Mouse (Mus musculus): ENCODE results near the gene Spocd1. TPM values are rescaled to one million over a fixed set of nuclear protein-coding genes. Genes with fewer than 3 reads are reported as not detected.

The Spocd1 gene
- polyA plus RNA-seq (2014; fragmentation: Nextera tagmentation; extraction: Ambion mirVana) = not detected in 2 replicates

GRCm38 (mm10) chr4:129928949-129929348 is at the start of gene Spocd1:
Spocd1 (plus strand) TSS chr4:129929249.
- Histone ChIP-seq H3K27me3 (ENCODE audit: control insufficient read depth, insufficient read depth, low read length) (no peaks in the 10 kb centered on the region), H3K4me3 (ENCODE audit: low read depth, low read length) (no peak within 1 kb of the TSS), H3K9me3 (ENCODE audit: control insufficient read depth, low read length) (no peaks in the 10 kb centered on the region), H3K4me1 (ENCODE audit: control insufficient read depth, insufficient read depth, low read length) (no peaks in the 10 kb centered on the region), H3K27ac (ENCODE audit: low read depth, low read length) (no peak within 1 kb of the TSS), H3K4me2 (ENCODE audit: low read depth) (peak within 1 kb of the TSS; percentile 24), H3K9ac (ENCODE audit: low read length) (no peak within 1 kb of the TSS), H3K36me3 (ENCODE audit: control insufficient read depth, insufficient read depth, low read length) (no peaks in the 10 kb centered on the region)
- WGBS = 56% methylated on average over 4 of the region's 4 CpGs
- ATAC-seq (ENCODE audit: insufficient read depth, low FRiP score, low TSS enrichment) (no peak), DNase-seq (ENCODE audit: low spot score) (no peak)

GRCm38 (mm10) chr4:129880615-129881014 is 48.4 kb upstream of the Spocd1 start:
- DNase-seq (ENCODE audit: low spot score) = no peak
- WGBS = 93% methylated on average over 7 of the region's 7 CpGs
- H3K4me1 ChIP-seq (ENCODE audit: control insufficient read depth, insufficient read depth, low read length) = 0 out of 2 replicates have a peak, but pooled peaks cover 4% of the 10 kb centered on the region

GRCm38 (mm10) chr4:129881661-129882060 is 47.4 kb upstream of the Spocd1 start:
- Histone ChIP-seq H3K4me2 (ENCODE audit: low read depth) (no peak overlapping the region), H3K4me3 (ENCODE audit: low read depth, low read length) (no peak overlapping the region), H3K4me1 (ENCODE audit: control insufficient read depth, insufficient read depth, low read length) (0 out of 2 replicates have a peak, but pooled peaks cover 4% of the 10 kb centered on the region), H3K27me3 (ENCODE audit: control insufficient read depth, insufficient read depth, low read length) (no peaks in the 10 kb centered on the region), H3K27ac (ENCODE audit: low read depth, low read length) (no peak overlapping the region), H3K9me3 (ENCODE audit: control insufficient read depth, low read length) (no peaks in the 10 kb centered on the region), H3K9ac (ENCODE audit: low read length) (no peak overlapping the region), H3K36me3 (ENCODE audit: control insufficient read depth, insufficient read depth, low read length) (no peaks in the 10 kb centered on the region)
- 44% methylated on average over 3 of the region's 3 CpGs for WGBS
- ATAC-seq (ENCODE audit: insufficient read depth, low FRiP score, low TSS enrichment) (no peak), DNase-seq (ENCODE audit: low spot score) (no peak)

More at GRCm38 (mm10) chr4:129880615-129881014, 48.4 kb upstream of the Spocd1 start:
- H3K36me3 ChIP-seq (ENCODE audit: control insufficient read depth, insufficient read depth, low read length) = no peaks in the 10 kb centered on the region
- H3K9me3 ChIP-seq (ENCODE audit: control insufficient read depth, low read length) = no peaks in the 10 kb centered on the region
- H3K4me3 ChIP-seq (ENCODE audit: low read depth, low read length) = no peak overlapping the region
- no peaks in the 10 kb centered on the region for H3K27me3 ChIP-seq (ENCODE audit: control insufficient read depth, insufficient read depth, low read length)
- H3K4me2 ChIP-seq (ENCODE audit: low read depth) = no peak overlapping the region
- no peak overlapping the region for H3K9ac ChIP-seq (ENCODE audit: low read length)
- ATAC-seq (ENCODE audit: insufficient read depth, low FRiP score, low TSS enrichment) = no peak
- H3K27ac ChIP-seq (ENCODE audit: low read depth, low read length) = no peak overlapping the region

GRCm38 (mm10) chr4:129882555-129883293 is 46.3 kb upstream of the Spocd1 start:
- H3K9ac ChIP-seq (ENCODE audit: low read length) = no peak overlapping the region
- H3K4me3 ChIP-seq (ENCODE audit: low read depth, low read length) = no peak overlapping the region
- H3K27ac ChIP-seq (ENCODE audit: low read depth, low read length) = no peak overlapping the region
- ATAC-seq (ENCODE audit: insufficient read depth, low FRiP score, low TSS enrichment) (no peak), DNase-seq (ENCODE audit: low spot score) (no peak)
- no peaks in the 10 kb centered on the region for H3K36me3 ChIP-seq (ENCODE audit: control insufficient read depth, insufficient read depth, low read length)
- H3K27me3 ChIP-seq (ENCODE audit: control insufficient read depth, insufficient read depth, low read length) = no peaks in the 10 kb centered on the region
- H3K9me3 ChIP-seq (ENCODE audit: control insufficient read depth, low read length) = no peaks in the 10 kb centered on the region
- no peak overlapping the region for H3K4me2 ChIP-seq (ENCODE audit: low read depth)
- 0 out of 2 replicates have a peak, but pooled peaks cover 3% of the 10 kb centered on the region for H3K4me1 ChIP-seq (ENCODE audit: control insufficient read depth, insufficient read depth, low read length)
- 41% methylated on average over 11 of the region's 11 CpGs for WGBS

GRCm38 (mm10) chr4:129884041-129884930 is 44.8 kb upstream of the Spocd1 start:
- H3K9me3 ChIP-seq (ENCODE audit: control insufficient read depth, low read length) = no peaks in the 10 kb centered on the region
- H3K9ac ChIP-seq (ENCODE audit: low read length) = no peak overlapping the region
- H3K36me3 ChIP-seq (ENCODE audit: control insufficient read depth, insufficient read depth, low read length) = no peaks in the 10 kb centered on the region
- H3K27me3 ChIP-seq (ENCODE audit: control insufficient read depth, insufficient read depth, low read length) = no peaks in the 10 kb centered on the region
- H3K4me3 ChIP-seq (ENCODE audit: low read depth, low read length) = no peak overlapping the region
- H3K27ac ChIP-seq (ENCODE audit: low read depth, low read length) = no peak overlapping the region
- 73% methylated on average over 12 of the region's 12 CpGs for WGBS
- H3K4me2 ChIP-seq (ENCODE audit: low read depth) = no peak overlapping the region
- no peak for ATAC-seq (ENCODE audit: insufficient read depth, low FRiP score, low TSS enrichment)
- no peak for DNase-seq (ENCODE audit: low spot score)
- H3K4me1 ChIP-seq (ENCODE audit: control insufficient read depth, insufficient read depth, low read length) = no peaks in the 10 kb centered on the region

GRCm38 (mm10) chr4:129889661-129890060 is 39.4 kb upstream of the Spocd1 start:
- H3K4me2 ChIP-seq (ENCODE audit: low read depth) = no peak overlapping the region
- 75% methylated on average over 10 of the region's 10 CpGs for WGBS
- ATAC-seq (ENCODE audit: insufficient read depth, low FRiP score, low TSS enrichment) (no peak), DNase-seq (ENCODE audit: low spot score) (no peak)
- H3K4me3 ChIP-seq (ENCODE audit: low read depth, low read length) = no peak overlapping the region
- no peak overlapping the region for H3K9ac ChIP-seq (ENCODE audit: low read length)
- H3K27ac ChIP-seq (ENCODE audit: low read depth, low read length) = no peak overlapping the region
- no peaks in the 10 kb centered on the region for H3K4me1 ChIP-seq (ENCODE audit: control insufficient read depth, insufficient read depth, low read length)
- H3K27me3 ChIP-seq (ENCODE audit: control insufficient read depth, insufficient read depth, low read length) = no peaks in the 10 kb centered on the region
- H3K9me3 ChIP-seq (ENCODE audit: control insufficient read depth, low read length) = no peaks in the 10 kb centered on the region
- no peaks in the 10 kb centered on the region for H3K36me3 ChIP-seq (ENCODE audit: control insufficient read depth, insufficient read depth, low read length)

GRCm38 (mm10) chr4:129890094-129890493 is 39.0 kb upstream of the Spocd1 start:
- Histone ChIP-seq H3K9ac (ENCODE audit: low read length) (no peak overlapping the region), H3K4me3 (ENCODE audit: low read depth, low read length) (no peak overlapping the region), H3K4me2 (ENCODE audit: low read depth) (no peak overlapping the region), H3K27me3 (ENCODE audit: control insufficient read depth, insufficient read depth, low read length) (no peaks in the 10 kb centered on the region), H3K27ac (ENCODE audit: low read depth, low read length) (no peak overlapping the region), H3K9me3 (ENCODE audit: control insufficient read depth, low read length) (no peaks in the 10 kb centered on the region), H3K36me3 (ENCODE audit: control insufficient read depth, insufficient read depth, low read length) (no peaks in the 10 kb centered on the region), H3K4me1 (ENCODE audit: control insufficient read depth, insufficient read depth, low read length) (no peaks in the 10 kb centered on the region)
- no peak for ATAC-seq (ENCODE audit: insufficient read depth, low FRiP score, low TSS enrichment)
- WGBS = 91% methylated on average over 7 of the region's 7 CpGs
- no peak for DNase-seq (ENCODE audit: low spot score)

- ATAC-seq (ENCODE audit: insufficient read depth, low FRiP score, low TSS enrichment) = no peak
Observed at GRCm38 (mm10) chr4:129894861-129895260, 34.2 kb upstream of the Spocd1 start.

More at GRCm38 (mm10) chr4:129894861-129895260, 34.2 kb upstream of the Spocd1 start:
- Histone ChIP-seq H3K27me3 (ENCODE audit: control insufficient read depth, insufficient read depth, low read length) (no peaks in the 10 kb centered on the region), H3K4me2 (ENCODE audit: low read depth) (no peak overlapping the region), H3K9ac (ENCODE audit: low read length) (no peak overlapping the region), H3K36me3 (ENCODE audit: control insufficient read depth, insufficient read depth, low read length) (no peaks in the 10 kb centered on the region), H3K4me1 (ENCODE audit: control insufficient read depth, insufficient read depth, low read length) (no peaks in the 10 kb centered on the region), H3K9me3 (ENCODE audit: control insufficient read depth, low read length) (no peaks in the 10 kb centered on the region), H3K27ac (ENCODE audit: low read depth, low read length) (no peak overlapping the region), H3K4me3 (ENCODE audit: low read depth, low read length) (no peak overlapping the region)
- no peak for DNase-seq (ENCODE audit: low spot score)
- WGBS = 94% methylated on average over 3 of the region's 3 CpGs
